Mouse (Mus musculus) intestine, postnatal 0 days (tissue): ENCODE data around the gene Tead1. TPM values are rescaled to one million over a fixed set of nuclear protein-coding genes. Genes with fewer than 3 reads are reported as not detected.

ENCODE experiments used
- ATAC-seq: fragments of 200-750 bp; cut with Nextera tagmentation; 2 replicates; pipeline ENCODE4 v1.8.0; 2017; ENCODE audit warnings: mild to moderate bottlenecking, moderate TSS enrichment, moderate library complexity
- H3K27ac ChIP-seq: fragments of 300-500 bp; sonication (generic); 2 replicates; pipeline ENCODE4 v1.5.1; 2014; ENCODE audit warnings: mild to moderate bottlenecking, low read depth, low read length, moderate library complexity
- H3K27me3 ChIP-seq: fragments of 300-500 bp; sonication (generic); replicated peaks from 2 replicates; pipeline ENCODE4 v1.6.1; 2014; ENCODE audit warnings: low read length, mixed read lengths; ENCODE audit not compliant: control insufficient read depth, insufficient read depth
- H3K36me3 ChIP-seq: fragments of 300-500 bp; sonication (generic); 2 replicates; pipeline ENCODE4 v1.6.1; 2014; ENCODE audit warnings: mild to moderate bottlenecking, moderate library complexity; ENCODE audit not compliant: control insufficient read depth, insufficient read depth
- H3K4me1 ChIP-seq: fragments of 300-500 bp; sonication (generic); replicated peaks from 2 replicates; pipeline ENCODE4 v1.6.1; 2014; ENCODE audit warnings: antibody characterized with exemption, low read length, mixed read lengths; ENCODE audit not compliant: control insufficient read depth, insufficient read depth
- H3K4me2 ChIP-seq: fragments of 300-500 bp; sonication (generic); replicated peaks from 2 replicates; pipeline ENCODE4 v1.6.1; 2014; ENCODE audit warnings: low read depth, mild to moderate bottlenecking, moderate library complexity
- H3K4me3 ChIP-seq: fragments of 300-500 bp; sonication (generic); 2 replicates; pipeline ENCODE4 v1.5.1; 2014; ENCODE audit warnings: low read depth, low read length
- H3K9ac ChIP-seq: fragments of 300-500 bp; sonication (generic); 2 replicates; pipeline ENCODE4 v1.6.1; 2014; ENCODE audit warnings: mild to moderate bottlenecking, low read depth, low read length
- H3K9me3 ChIP-seq: fragments of 300-500 bp; sonication (generic); 2 replicates; pipeline ENCODE4 v1.6.1; 2016; ENCODE audit warnings: mixed run types; ENCODE audit not compliant: control insufficient read depth
- CTCF ChIP-seq: sonication (generic); IDR thresholded peaks from 2 replicates; pipeline ENCODE4 v1.5.1; 2016; ENCODE audit warnings: low read depth, mild to moderate bottlenecking, control low read depth, antibody characterized with exemption, moderate library complexity
- WGBS: fragments of 180-500 bp; shearing (Covaris S2); extraction: QIAGEN DNeasy Blood & Tissue Kit; methylation state at CpG from one replicate; pipeline ENCODE4 v1.1.7; 2014; 5-methylcytosine and 5-hydroxymethylcytosine counted together
- polyA plus RNA-seq: library from polyadenylated mRNA; unstranded; fragments of >200 nt; fragmentation: Nextera tagmentation; extraction: Ambion mirVana; gene quantifications from 2 replicates; pipeline ENCODE4 v1.2.1, GENCODE M21; 2015

Gene Tead1
- polyA plus RNA-seq, 1 experiment from 2014 or later, result 7.4 TPM

DNA sequence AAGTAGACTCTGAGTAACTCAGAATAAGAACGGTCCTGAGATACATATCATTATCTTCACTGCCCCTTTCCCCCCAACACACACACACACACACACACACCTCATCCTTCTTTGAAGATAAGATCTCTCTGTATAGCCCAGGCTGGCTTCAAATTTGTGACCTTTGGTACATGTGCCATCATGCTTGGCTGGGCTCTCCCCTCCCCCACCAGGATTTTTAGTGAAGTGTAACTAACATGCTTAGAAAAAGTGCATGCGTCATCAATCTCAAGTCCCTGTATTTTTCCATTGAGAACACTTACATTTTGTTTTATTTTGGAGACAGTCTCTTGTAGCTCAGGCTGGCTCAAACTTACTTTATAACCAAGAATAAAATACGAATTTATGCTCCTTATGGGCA lies 68.1 kb downstream of the Tead1 start:
- no peak overlapping the region for H3K27ac ChIP-seq
- no peak overlapping the region for H3K4me2 ChIP-seq
- no peak overlapping the region for H3K9ac ChIP-seq
- H3K36me3 ChIP-seq, result no peaks in the 10 kb centered on the region
- no peak overlapping the region for H3K4me3 ChIP-seq
- H3K27me3 ChIP-seq, result no peaks in the 10 kb centered on the region
- H3K9me3 ChIP-seq, result no peaks in the 10 kb centered on the region
- peaks cover 10% of the 10 kb centered on the region for H3K4me1 ChIP-seq
- 71% methylated on average over 3 of the region's 3 CpGs for WGBS
- ATAC-seq, result no peak
- TF ChIP-seq CTCF, result no peak

DNA sequence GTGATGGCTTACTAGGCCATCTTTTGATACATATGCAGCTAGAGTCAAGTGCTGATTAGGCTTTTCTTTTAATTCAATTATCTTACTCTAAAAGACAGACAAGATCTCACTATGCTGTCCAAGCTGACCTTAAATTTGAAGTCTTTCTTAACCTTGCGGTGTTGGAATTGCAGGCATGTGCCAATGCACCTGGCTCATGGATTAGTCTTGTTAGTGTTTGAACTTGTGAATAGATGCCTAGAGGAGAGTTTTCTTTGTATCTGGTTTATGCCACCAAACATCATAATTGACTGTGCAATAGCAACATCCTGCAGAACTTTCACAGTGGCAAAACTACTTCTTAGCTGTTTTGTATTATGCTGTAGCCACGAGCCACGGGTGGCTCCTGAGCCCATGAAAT lies 68.7 kb downstream of the Tead1 start:
- H3K27ac ChIP-seq, result no peak overlapping the region
- H3K4me2 ChIP-seq, result no peak overlapping the region
- no peak for TF ChIP-seq CTCF
- H3K36me3 ChIP-seq, result no peaks in the 10 kb centered on the region
- ATAC-seq, result no peak
- H3K27me3 ChIP-seq, result no peaks in the 10 kb centered on the region
- H3K9ac ChIP-seq, result no peak overlapping the region
- WGBS, result 93% methylated on average over 3 of the region's 3 CpGs
- H3K4me3 ChIP-seq, result no peak overlapping the region
- peaks cover 9% of the 10 kb centered on the region for H3K4me1 ChIP-seq
- no peaks in the 10 kb centered on the region for H3K9me3 ChIP-seq

DNA sequence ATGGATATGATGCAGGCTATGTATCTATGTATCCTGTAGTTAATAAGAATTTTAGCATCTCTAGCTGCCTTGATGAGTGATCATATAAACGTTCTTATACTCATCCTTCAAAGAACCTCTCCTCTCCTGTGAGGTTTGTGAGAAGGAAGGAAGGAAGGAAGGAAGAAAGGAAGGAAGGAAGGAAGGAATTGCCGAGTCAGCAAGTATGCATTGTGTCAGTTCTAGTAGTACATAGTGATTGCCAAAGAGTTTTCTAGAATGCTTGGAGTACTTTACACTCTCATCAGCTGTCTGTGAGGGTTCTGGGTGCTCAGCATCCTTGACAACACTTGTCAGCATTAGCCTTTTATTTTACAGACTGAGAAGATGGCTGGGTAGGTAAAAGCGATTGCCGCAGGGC lies 69.2 kb downstream of the Tead1 start:
- no peaks in the 10 kb centered on the region for H3K9me3 ChIP-seq
- WGBS, result 90% methylated on average over 4 of the region's 4 CpGs
- no peak overlapping the region for H3K27ac ChIP-seq
- TF ChIP-seq CTCF, result no peak
- H3K36me3 ChIP-seq, result no peaks in the 10 kb centered on the region
- no peak overlapping the region for H3K4me2 ChIP-seq
- no peaks in the 10 kb centered on the region for H3K27me3 ChIP-seq
- no peak overlapping the region for H3K9ac ChIP-seq
- H3K4me1 ChIP-seq, result peaks cover 9% of the 10 kb centered on the region; the same call in 1 of the 2 replicates
- ATAC-seq, result no peak
- no peak overlapping the region for H3K4me3 ChIP-seq

DNA sequence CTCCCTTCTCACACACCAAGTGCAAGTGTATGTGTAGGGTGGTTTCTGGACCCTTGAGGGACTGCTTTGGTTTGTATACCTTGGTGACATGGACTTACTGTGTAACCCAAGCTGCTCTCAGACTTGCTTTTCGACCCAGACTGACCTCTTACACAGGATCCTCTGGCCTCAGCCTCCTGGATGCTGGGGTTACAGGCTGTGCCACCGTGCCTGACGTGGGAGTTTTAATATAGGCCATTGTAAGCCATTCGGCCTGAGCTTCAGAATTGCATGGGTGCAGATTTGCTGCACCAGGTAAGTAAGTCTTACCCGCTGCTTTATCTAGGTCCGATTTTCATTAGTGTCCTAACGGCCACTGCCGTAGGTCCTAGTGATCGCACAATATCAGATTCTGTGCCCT lies 71.0 kb downstream of the Tead1 start:
- Histone ChIP-seq H3K4me1 (peaks cover 4% of the 10 kb centered on the region; the same call in 1 of the 2 replicates), H3K4me2 (no peak overlapping the region)

DNA sequence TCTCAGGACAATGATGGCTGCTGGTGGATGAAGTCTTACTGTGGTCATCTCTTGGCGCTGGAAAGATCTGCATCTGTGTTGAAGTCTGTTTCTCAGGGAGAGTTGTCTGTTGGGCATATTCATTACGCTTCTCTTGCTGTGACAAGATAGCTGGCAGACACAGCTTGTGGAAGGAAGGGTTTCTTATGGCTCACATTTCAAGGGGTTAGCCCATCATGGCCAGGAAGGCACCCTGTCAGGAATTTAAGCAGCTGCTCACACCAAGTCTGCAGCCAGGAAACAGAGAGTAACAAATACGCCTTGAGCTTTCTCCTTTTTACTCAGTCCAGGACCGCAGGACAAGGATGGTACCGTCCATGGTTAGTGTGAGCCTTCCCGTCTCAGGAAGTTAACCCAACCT lies 73.2 kb downstream of the Tead1 start:
- Histone ChIP-seq H3K9ac (no peak overlapping the region), H3K27me3 (no peaks in the 10 kb centered on the region), H3K4me2 (no peak overlapping the region), H3K4me3 (no peak overlapping the region), H3K27ac (no peak overlapping the region), H3K36me3 (no peaks in the 10 kb centered on the region), H3K4me1 (peaks cover 1% of the 10 kb centered on the region; the same call in 1 of the 2 replicates), H3K9me3 (no peaks in the 10 kb centered on the region)
- WGBS, result 94% methylated on average over 6 of the region's 6 CpGs
- no peak for TF ChIP-seq CTCF
- ATAC-seq, result no peak

More for the DNA sequence above, 71.0 kb downstream of the Tead1 start:
- no peak overlapping the region for H3K4me3 ChIP-seq
- no peaks in the 10 kb centered on the region for H3K9me3 ChIP-seq
- no peak for ATAC-seq
- no peaks in the 10 kb centered on the region for H3K36me3 ChIP-seq
- no peak overlapping the region for H3K9ac ChIP-seq
- H3K27ac ChIP-seq, result no peak overlapping the region
- 96% methylated on average over 9 of the region's 9 CpGs for WGBS
- H3K27me3 ChIP-seq, result no peaks in the 10 kb centered on the region
- no peak for TF ChIP-seq CTCF

DNA sequence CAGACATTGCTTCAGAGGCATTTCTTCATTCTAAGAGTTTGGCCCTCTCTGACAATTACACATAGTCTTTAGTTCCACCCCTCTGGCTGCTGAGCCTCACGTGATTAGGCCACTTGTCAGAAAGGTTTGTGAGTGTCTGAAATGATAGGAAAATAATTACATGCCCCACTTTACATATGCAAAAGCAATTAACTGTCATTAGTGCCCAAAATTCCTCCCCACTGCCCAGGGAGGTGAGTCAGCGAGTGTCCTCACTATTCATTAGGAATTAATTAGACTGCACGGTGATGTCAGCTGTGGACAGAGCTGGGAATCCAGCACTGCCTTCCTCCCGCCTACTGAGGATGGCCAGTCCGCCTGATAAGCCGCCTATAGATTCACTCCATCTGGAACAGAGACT lies 74.2 kb downstream of the Tead1 start:
- H3K27me3 ChIP-seq, result no peaks in the 10 kb centered on the region
- TF ChIP-seq CTCF, result no peak
- H3K36me3 ChIP-seq, result no peaks in the 10 kb centered on the region
- H3K4me2 ChIP-seq, result no peak overlapping the region
- no peak overlapping the region for H3K27ac ChIP-seq
- WGBS, result 71% methylated on average over 6 of the region's 6 CpGs
- no peaks in the 10 kb centered on the region for H3K4me1 ChIP-seq
- H3K4me3 ChIP-seq, result no peak overlapping the region
- ATAC-seq, result no peak
- H3K9ac ChIP-seq, result no peak overlapping the region
- no peaks in the 10 kb centered on the region for H3K9me3 ChIP-seq
